Comparison of ENCODE assay signal across 11 mouse cellular contexts in the genomic region with DNA sequence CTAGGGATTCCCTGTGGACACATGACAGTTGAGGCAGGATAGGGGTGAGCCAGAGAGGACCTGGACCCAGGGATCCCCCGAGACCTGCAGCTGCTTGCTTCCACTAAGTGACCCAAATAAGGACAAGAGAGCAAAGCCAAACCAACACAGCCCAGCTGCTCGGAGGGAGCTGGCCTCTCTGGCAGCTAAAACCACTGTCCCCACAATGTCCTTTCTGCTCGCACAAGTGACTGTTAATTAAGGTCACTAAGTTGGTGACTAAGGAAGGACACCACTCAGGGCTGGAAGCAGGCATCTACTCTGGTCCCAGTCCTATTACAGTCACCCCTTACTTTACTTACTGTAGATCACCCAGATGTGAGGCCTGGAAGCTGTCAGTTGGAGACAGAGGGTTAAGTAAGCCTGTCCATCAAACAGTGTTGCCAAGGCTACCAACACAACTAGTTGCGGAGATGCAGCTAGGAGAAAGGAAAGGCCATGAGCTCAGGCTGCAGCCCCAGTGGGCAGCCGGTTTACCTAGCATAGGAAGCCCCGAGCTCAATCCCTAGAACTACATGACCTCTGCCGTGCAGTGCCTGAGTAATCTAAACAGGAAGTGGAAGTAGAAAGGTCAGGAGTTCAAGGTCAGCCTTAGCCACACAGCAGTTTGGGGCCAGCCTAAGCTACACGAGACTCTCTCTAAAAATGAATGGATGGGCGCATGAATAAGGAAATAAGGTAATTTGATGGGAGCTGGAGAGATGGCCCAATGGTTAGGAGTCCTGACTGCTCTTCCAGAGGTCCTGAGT. TPM values are rescaled to one million over a fixed set of nuclear protein-coding genes. Genes with fewer than 3 reads are reported as not detected.
A peak's percentile ranks its signal among the peaks of the same experiment; 100 is the strongest.
DNase-seq lines count a peak whose midpoint lies in the region; ATAC-seq and TF ChIP-seq lines count a peak whose summit lies in the region.
"Had no signal": no experiment of that assay in that cellular context is flagged by ENCODE, and none has a peak within 500 bp of the region (broad histone marks: within the 10 kb centered on the region; RNA-seq: fewer than 3 reads in every experiment).

No protein-coding gene starts in this region.

- H3K36me3 ChIP-seq in liver, adult 2 months (ENCODE audit: control insufficient read depth, insufficient read depth, low read length), result no peaks in the 10 kb centered on the region
- no peaks in the 10 kb centered on the region; the same call in 1 of the 2 replicates for H3K36me3 ChIP-seq in stomach, embryonic 14.5 days (ENCODE audit: control insufficient read depth, insufficient read depth, low read length)
- no peaks in the 10 kb centered on the region for H3K36me3 ChIP-seq in neural tube, embryonic 15.5 days

- H3K27me3 ChIP-seq in liver, adult 2 months (ENCODE audit: control insufficient read depth, insufficient read depth, low read length), result no peaks in the 10 kb centered on the region
- H3K27me3 ChIP-seq in stomach, embryonic 14.5 days (ENCODE audit: control insufficient read depth, insufficient read depth, low read length), result no peaks in the 10 kb centered on the region
- H3K27me3 ChIP-seq in neural tube, embryonic 15.5 days (replicated peaks), result no peaks in the 10 kb centered on the region

- H3K4me2 ChIP-seq in stomach, embryonic 14.5 days (replicated peaks; ENCODE audit: low read depth, low read length), result no peak overlapping the region
- no peak overlapping the region for H3K4me2 ChIP-seq in neural tube, embryonic 15.5 days

- H3K4me3 ChIP-seq in liver, adult 2 months (ENCODE audit: insufficient read depth, low read depth, low read length), result no peak overlapping the region
- no peak overlapping the region for H3K4me3 ChIP-seq in stomach, embryonic 14.5 days (ENCODE audit: low read depth, low read length)
- H3K4me3 ChIP-seq in neural tube, embryonic 15.5 days (replicated peaks), result no peak overlapping the region
- H3K4me3 ChIP-seq: myocyte had no signal

- no peak for TF ChIP-seq CTCF in liver, adult 2 months (IDR thresholded peaks at IDR 0.05; ENCODE audit: low read depth, low read length)

- no peak for TF ChIP-seq POLR2A in liver, adult 2 months (IDR thresholded peaks at IDR 0.05; ENCODE audit: extremely low read depth, insufficient read depth, low read length)

- peaks cover 6% of the 10 kb centered on the region for H3K4me1 ChIP-seq in liver, adult 2 months (ENCODE audit: control insufficient read depth, insufficient read depth, low read length)
- peaks cover 14% of the 10 kb centered on the region; the same call in 1 of the 2 replicates for H3K4me1 ChIP-seq in stomach, embryonic 14.5 days (ENCODE audit: control insufficient read depth, insufficient read depth, low read length)
- 0 out of 2 replicates have a peak, but pooled peaks cover 7% of the 10 kb centered on the region for H3K4me1 ChIP-seq in neural tube, embryonic 15.5 days

- no peaks in the 10 kb centered on the region for H3K79me2 ChIP-seq in liver, adult 2 months (ENCODE audit: control insufficient read depth, insufficient read depth, low read length)

- H3K9me3 ChIP-seq in stomach, embryonic 14.5 days (ENCODE audit: control insufficient read depth, low read depth, low read length), result no peaks in the 10 kb centered on the region
- no peaks in the 10 kb centered on the region for H3K9me3 ChIP-seq in neural tube, embryonic 15.5 days (replicated peaks)

- no peak overlapping the region for H3K9ac ChIP-seq in liver, adult 2 months (ENCODE audit: low read depth, low read length)
- H3K9ac ChIP-seq in stomach, embryonic 14.5 days (replicated peaks; ENCODE audit: low read depth, low read length), result no peak overlapping the region
- H3K9ac ChIP-seq in neural tube, embryonic 15.5 days (replicated peaks), result no peak overlapping the region

- 45% methylated on average over 9 of the region's 9 CpGs for WGBS in liver, adult 2 months
- WGBS in stomach, embryonic 14.5 days, result 44% methylated on average over 9 of the region's 9 CpGs
- 68% methylated on average over 9 of the region's 9 CpGs for WGBS in neural tube, embryonic 15.5 days

- peak overlapping the region; percentile 71 for H3K27ac ChIP-seq in liver, adult 2 months (replicated peaks; ENCODE audit: insufficient read depth, low read depth, low read length)
- peak overlapping the region; percentile 86; the same call in 1 of the 2 replicates for H3K27ac ChIP-seq in stomach, embryonic 14.5 days (ENCODE audit: low read length)
- H3K27ac ChIP-seq in neural tube, embryonic 15.5 days (replicated peaks), result no peak overlapping the region
- H3K27ac ChIP-seq: hindbrain, postnatal 0 days had no signal

- peak; percentile 37 for DNase-seq in cerebellum, adult 9-11 months
- DNase-seq in cerebellum, postnatal 14 days, result no peak
- DNase-seq in liver, adult 2 months (ENCODE audit: extremely low read depth, low read depth, low spot score), result peak; percentile 41
- no peak for DNase-seq in liver
- DNase-seq in heart, postnatal 4 days, result peak; percentile 43
- DNase-seq in frontal cortex, postnatal 36 days (ENCODE audit: low spot score in 2 of 2), result no peak
- DNase-seq: lung, postnatal 14 days had no signal

- 0 out of 2 replicates have a peak, but pooled peaks have one; percentile 0 for ATAC-seq in stomach, embryonic 14.5 days (ENCODE audit: insufficient number of reproducible peaks, insufficient read depth, low FRiP score, low read depth)
- ATAC-seq in neural tube, embryonic 15.5 days (ENCODE audit: low FRiP score), result no peak
- ATAC-seq: hindbrain, postnatal 0 days had no signal

RNA-seq across cellular contexts. Expression of a gene that starts 30.2 kb away (rescaled TPM):
- 4.1 and 6.8 TPM in 2 replicates for total RNA-seq in liver, adult 2 months (2014; rRNA removed)
- 4.0 and 13.3 TPM in 2 replicates for polyA plus RNA-seq in liver, adult 2 months (2012; rRNA removed)
- total RNA-seq in heart, postnatal 4 days (2021), result 10 to 100 TPM; 34.2 to 40.5 TPM
- polyA plus RNA-seq in stomach, embryonic 14.5 days (2014; fragmentation: Nextera tagmentation; extraction: Ambion mirVana), result 43.2 and 48.5 TPM in 2 replicates
- polyA plus RNA-seq in neural tube, embryonic 15.5 days (2015; fragmentation: Nextera tagmentation; extraction: Ambion mirVana), result 5.9 and 11.0 TPM in 2 replicates
- polyA plus RNA-seq: myocyte had no signal

RNA-seq across cellular contexts. Expression of a gene that starts 39.0 kb away (rescaled TPM):
- 0.40 and 2.4 TPM in 2 replicates for total RNA-seq in liver, adult 2 months (2014; rRNA removed)
- 0.06 and 0.41 TPM in 2 replicates for polyA plus RNA-seq in liver, adult 2 months (2012; rRNA removed)
- total RNA-seq in heart, postnatal 4 days (2021), result 1 to 10 TPM; 1.2 to 1.4 TPM
- polyA plus RNA-seq in stomach, embryonic 14.5 days (2014; fragmentation: Nextera tagmentation; extraction: Ambion mirVana), result 0.78 and 2.5 TPM in 2 replicates
- polyA plus RNA-seq in neural tube, embryonic 15.5 days (2015; fragmentation: Nextera tagmentation; extraction: Ambion mirVana), result 4.5 and 4.8 TPM in 2 replicates

Comparison
In these comparisons a context has a peak if more than half of its experiments do, and no peak if none do; other contexts are left out.
1. DNase-seq: peak in cerebellum, adult 9-11 months (single experiment), liver, adult 2 months (single experiment) and heart, postnatal 4 days (single experiment); none in cerebellum, postnatal 14 days (0 of 2), liver (single experiment) and frontal cortex, postnatal 36 days (0 of 2).